In the genomic region with DNA sequence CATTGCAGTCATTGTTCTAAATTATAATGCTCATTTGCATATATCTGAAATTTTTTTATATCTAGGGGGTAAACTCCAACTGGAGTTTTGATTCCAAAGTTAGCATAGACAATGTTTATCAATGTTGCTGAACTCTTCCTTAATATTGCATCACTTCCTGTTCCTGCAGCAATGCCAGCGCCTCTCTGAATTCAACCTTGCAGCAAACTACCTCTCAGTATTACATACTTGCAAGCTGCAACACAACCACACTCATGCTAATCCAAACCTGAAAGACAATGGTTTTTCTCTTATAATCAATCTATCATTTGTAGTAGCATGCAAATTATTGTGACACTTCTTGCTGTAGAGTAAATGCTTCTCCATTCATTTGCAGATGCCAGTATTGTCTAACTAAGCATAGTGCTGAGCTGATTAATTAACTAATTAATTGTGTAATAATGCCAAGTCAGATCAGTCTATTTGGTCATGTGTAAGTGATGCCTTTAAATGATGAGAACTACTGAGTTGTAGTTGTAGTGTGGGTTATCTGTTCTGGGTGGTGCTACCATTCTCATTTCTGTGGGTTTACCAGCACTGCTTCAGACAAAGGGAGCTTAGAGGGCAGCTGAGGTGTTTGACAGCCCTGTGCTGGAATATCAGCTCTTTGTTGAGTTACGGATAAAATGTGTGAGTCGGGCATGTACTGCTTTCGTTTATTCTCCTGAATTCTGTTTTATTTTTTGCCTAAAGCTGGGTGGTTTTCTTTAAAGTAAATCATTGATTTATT, we compare ENCODE assay signal across 26 mouse cellular contexts.
DNase-seq lines count a peak whose midpoint lies in the region; ATAC-seq lines count a peak whose summit lies in the region.
"Had no signal": no experiment of that assay in that cellular context is flagged by ENCODE, and none has a peak within 500 bp of the region (broad histone marks: within the 10 kb centered on the region; RNA-seq: fewer than 3 reads in every experiment).

No protein-coding gene starts in this region.

- WGBS in midbrain, embryonic 13.5 days = 92% methylated on average over 4 of the region's 4 CpGs
- WGBS in midbrain, embryonic 11.5 days = 94% methylated on average over 4 of the region's 4 CpGs
- 70% methylated on average over 4 of the region's 4 CpGs for WGBS in forebrain, embryonic 13.5 days
- WGBS in hindbrain, embryonic 14.5 days = 80% methylated on average over 4 of the region's 4 CpGs

- DNase-seq in midbrain, embryonic 11.5 days (ENCODE audit: low spot score, missing footprints) = no peak
- peak; percentile 8 for DNase-seq in Muller cell, postnatal 12 days (ENCODE audit: inconsistent ontology term)
- DNase-seq in hindbrain, embryonic 14.5 days (ENCODE audit: low spot score) = no peak
- DNase-seq in layer of hippocampus, adult 9-10 months (ENCODE audit: low spot score) = no peak
- DNase-seq: adrenal gland, postnatal 14 days; cerebellum, postnatal 14 days; gastrocnemius, adult 2 months; heart, postnatal 4 days; kidney, postnatal 25 days; layer of hippocampus, postnatal 36 days; liver, postnatal 0 days; right cerebral cortex, postnatal 25 days; spleen, adult 18-20 months had no signal

- H3K9ac ChIP-seq in midbrain, embryonic 13.5 days (replicated peaks) = no peak overlapping the region
- no peak overlapping the region for H3K9ac ChIP-seq in midbrain, embryonic 11.5 days (ENCODE audit: low read length)
- no peak overlapping the region for H3K9ac ChIP-seq in forebrain, embryonic 13.5 days
- H3K9ac ChIP-seq in hindbrain, embryonic 14.5 days = no peak overlapping the region
- H3K9ac ChIP-seq: embryonic facial prominence, embryonic 12.5 days; intestine, embryonic 15.5 days; limb, embryonic 12.5 days; liver, postnatal 0 days; midbrain, embryonic 12.5 days; neural tube, embryonic 15.5 days had no signal

- H3K27me3 ChIP-seq in midbrain, embryonic 13.5 days = no peaks in the 10 kb centered on the region
- no peaks in the 10 kb centered on the region for H3K27me3 ChIP-seq in midbrain, embryonic 11.5 days (ENCODE audit: control insufficient read depth, insufficient read depth, low read length)
- H3K27me3 ChIP-seq in forebrain, embryonic 13.5 days = no peaks in the 10 kb centered on the region
- no peaks in the 10 kb centered on the region for H3K27me3 ChIP-seq in hindbrain, embryonic 14.5 days (ENCODE audit: control insufficient read depth, insufficient read depth, low read length)
- H3K27me3 ChIP-seq: embryonic facial prominence, embryonic 12.5 days; intestine, embryonic 15.5 days; limb, embryonic 12.5 days; midbrain, embryonic 12.5 days; neural tube, embryonic 15.5 days had no signal

- no peaks in the 10 kb centered on the region for H3K9me3 ChIP-seq in midbrain, embryonic 13.5 days
- H3K9me3 ChIP-seq in midbrain, embryonic 11.5 days (ENCODE audit: control insufficient read depth, low read length) = no peaks in the 10 kb centered on the region
- H3K9me3 ChIP-seq in forebrain, embryonic 13.5 days (replicated peaks) = no peaks in the 10 kb centered on the region
- no peaks in the 10 kb centered on the region for H3K9me3 ChIP-seq in hindbrain, embryonic 14.5 days (ENCODE audit: control insufficient read depth, low read length)
- H3K9me3 ChIP-seq: embryonic facial prominence, embryonic 12.5 days; heart, embryonic 10.5 days; intestine, embryonic 15.5 days; limb, embryonic 12.5 days; midbrain, embryonic 12.5 days; neural tube, embryonic 15.5 days had no signal

- H3K4me1 ChIP-seq in midbrain, embryonic 13.5 days (replicated peaks) = no peaks in the 10 kb centered on the region
- H3K4me1 ChIP-seq in midbrain, embryonic 11.5 days (ENCODE audit: control insufficient read depth, insufficient read depth, low read length) = no peaks in the 10 kb centered on the region
- peaks cover 7% of the 10 kb centered on the region; the same call in 1 of the 2 replicates for H3K4me1 ChIP-seq in forebrain, embryonic 13.5 days
- H3K4me1 ChIP-seq in hindbrain, embryonic 14.5 days (replicated peaks; ENCODE audit: control insufficient read depth, insufficient read depth, low read length) = no peaks in the 10 kb centered on the region
- H3K4me1 ChIP-seq: embryonic facial prominence, embryonic 12.5 days; heart, embryonic 10.5 days; intestine, embryonic 15.5 days; limb, embryonic 12.5 days; midbrain, embryonic 12.5 days; neural tube, embryonic 15.5 days had no signal

- H3K4me3 ChIP-seq in midbrain, embryonic 13.5 days (replicated peaks) = no peak overlapping the region
- no peak overlapping the region for H3K4me3 ChIP-seq in midbrain, embryonic 11.5 days (ENCODE audit: low read depth, low read length)
- no peak overlapping the region for H3K4me3 ChIP-seq in forebrain, embryonic 13.5 days
- H3K4me3 ChIP-seq in hindbrain, embryonic 14.5 days (replicated peaks; ENCODE audit: low read length) = no peak overlapping the region
- H3K4me3 ChIP-seq: embryonic facial prominence, embryonic 12.5 days; gastrocnemius, adult 2 months; heart, embryonic 10.5 days; intestine, embryonic 15.5 days; layer of hippocampus, adult 2 months; limb, embryonic 12.5 days; midbrain, embryonic 12.5 days; neural tube, embryonic 15.5 days had no signal

- H3K36me3 ChIP-seq in midbrain, embryonic 13.5 days = no peaks in the 10 kb centered on the region
- no peaks in the 10 kb centered on the region for H3K36me3 ChIP-seq in midbrain, embryonic 11.5 days (ENCODE audit: control insufficient read depth, insufficient read depth, low read length)
- H3K36me3 ChIP-seq in forebrain, embryonic 13.5 days (ENCODE audit: poor library complexity, severe bottlenecking) = no peaks in the 10 kb centered on the region
- H3K36me3 ChIP-seq in hindbrain, embryonic 14.5 days (replicated peaks; ENCODE audit: control insufficient read depth, insufficient read depth) = no peaks in the 10 kb centered on the region
- H3K36me3 ChIP-seq: embryonic facial prominence, embryonic 12.5 days; heart, embryonic 10.5 days; intestine, embryonic 15.5 days; limb, embryonic 12.5 days; midbrain, embryonic 12.5 days; neural tube, embryonic 15.5 days had no signal

- 0 out of 2 replicates have a peak, but pooled peaks have one; percentile 20 for ATAC-seq in midbrain, embryonic 13.5 days
- ATAC-seq in midbrain, embryonic 11.5 days (ENCODE audit: low FRiP score) = no peak
- ATAC-seq in forebrain, embryonic 13.5 days = peak; percentile 68
- ATAC-seq in hindbrain, embryonic 14.5 days (ENCODE audit: low FRiP score) = no peak
- ATAC-seq in monocyte, adult 5-6 weeks (replicated peaks; ENCODE audit: insufficient number of reproducible peaks, low FRiP score, low TSS enrichment, poor library complexity, severe bottlenecking) = no peak
- ATAC-seq: intestine, embryonic 15.5 days; liver, postnatal 0 days; lung, postnatal 0 days had no signal

- H3K4me2 ChIP-seq in midbrain, embryonic 13.5 days (replicated peaks) = no peak overlapping the region
- no peak overlapping the region for H3K4me2 ChIP-seq in midbrain, embryonic 11.5 days
- no peak overlapping the region for H3K4me2 ChIP-seq in forebrain, embryonic 13.5 days
- no peak overlapping the region for H3K4me2 ChIP-seq in hindbrain, embryonic 14.5 days (replicated peaks)
- H3K4me2 ChIP-seq: embryonic facial prominence, embryonic 12.5 days; intestine, embryonic 15.5 days; limb, embryonic 12.5 days; liver, embryonic 11.5 days; midbrain, embryonic 12.5 days; neural tube, embryonic 15.5 days had no signal

- no peak overlapping the region for H3K27ac ChIP-seq in midbrain, embryonic 13.5 days
- H3K27ac ChIP-seq in midbrain, embryonic 11.5 days (ENCODE audit: low read depth, low read length) = no peak overlapping the region
- no peak overlapping the region for H3K27ac ChIP-seq in forebrain, embryonic 13.5 days
- H3K27ac ChIP-seq in hindbrain, embryonic 14.5 days = 0 out of 2 replicates have a peak overlapping the region, but pooled peaks have one; percentile 2
- H3K27ac ChIP-seq: embryonic facial prominence, embryonic 12.5 days; gastrocnemius, adult 2 months; heart, embryonic 10.5 days; intestine, embryonic 15.5 days; layer of hippocampus, adult 2 months; limb, embryonic 12.5 days; macrophage; midbrain, embryonic 12.5 days; neural tube, embryonic 15.5 days had no signal

Comparison
In these comparisons a context has a peak if more than half of its experiments do, and no peak if none do; other contexts are left out.
1. ATAC-seq: peak in midbrain, embryonic 13.5 days (single experiment) and forebrain, embryonic 13.5 days (single experiment); none in midbrain, embryonic 11.5 days (single experiment), hindbrain, embryonic 14.5 days (single experiment) and monocyte, adult 5-6 weeks (single experiment).